Mouse (Mus musculus): ENCODE measurements around the gene Ceacam2.
"Not testable (repeated sequence)": the region's sequence is repeated elsewhere in the genome, so short reads cannot be mapped to it uniquely, and the experiment has no call there.

The Ceacam2 gene

GRCm38 (mm10) chr7:25483133-25483735 lies 56.4 kb downstream of the Ceacam2 start:
- DNase-seq (ENCODE audit: low spot score in 2 of 2) = no peak

GRCm38 (mm10) chr7:25480791-25481190 lies 58.9 kb downstream of the Ceacam2 start:
- DNase-seq (ENCODE audit: low spot score in 2 of 2) = not testable (repeated sequence)

DNA sequence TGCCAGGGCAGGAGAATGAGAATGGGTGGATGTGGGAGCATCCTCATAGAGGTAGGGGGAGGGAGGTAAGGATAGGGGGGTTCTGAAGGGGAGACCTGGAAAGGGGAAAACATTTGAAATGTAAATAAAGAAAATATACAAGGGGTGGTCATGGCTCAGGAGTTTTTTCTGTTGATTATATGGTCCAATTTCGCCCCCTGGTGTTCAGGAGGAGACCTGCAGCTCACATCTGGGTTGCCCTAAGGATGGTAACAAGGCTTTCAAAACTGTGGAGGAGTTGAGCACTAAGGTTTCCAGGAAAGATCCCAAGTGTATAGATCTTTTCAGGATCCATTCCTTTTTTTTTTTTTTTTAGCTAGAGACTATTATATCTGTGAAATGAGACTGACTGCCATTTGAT lies 60.2 kb downstream of the Ceacam2 start:
- DNase-seq (ENCODE audit: low spot score in 2 of 2) = peak; percentile 47 to 68

- DNase-seq (ENCODE audit: low spot score in 2 of 2) = not testable (repeated sequence)
Measured at GRCm38 (mm10) chr7:25477752-25478093, 61.9 kb downstream of the Ceacam2 start.

- DNase-seq (ENCODE audit: low spot score in 2 of 2) = peak; percentile 75 to 78
Measured at GRCm38 (mm10) chr7:25477091-25477751, 62.4 kb downstream of the Ceacam2 start, which contains the start of gene Ceacam1. TSS of gene Ceacam1 (minus strand) at chr7:25477603.

DNA sequence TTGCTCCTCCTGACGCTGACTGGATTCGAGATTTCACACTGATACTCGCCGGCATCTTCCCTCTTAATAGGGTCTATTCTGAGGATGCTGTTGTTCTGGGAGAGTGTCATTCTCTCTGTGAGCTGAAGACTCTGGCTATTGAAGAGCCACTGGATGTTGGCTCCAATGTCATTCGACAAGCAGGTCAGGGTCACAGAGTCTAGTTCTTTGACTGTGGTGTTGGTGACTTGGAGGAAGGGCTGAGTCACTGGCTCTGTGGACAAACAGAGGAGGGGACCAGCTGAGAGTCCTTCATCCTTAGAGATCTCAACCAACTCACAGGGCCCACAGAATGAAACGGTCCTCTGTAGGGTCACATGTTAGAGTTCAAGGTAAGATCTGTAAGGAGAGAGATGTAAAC lies 67.8 kb downstream of the Ceacam2 start:
- not testable (repeated sequence) for DNase-seq (ENCODE audit: low spot score in 2 of 2)

Measured in spleen, postnatal 4 days (tissue).